Mouse (Mus musculus): Measurements from ENCODE around the gene Apobr.

Gene Apobr

DNA sequence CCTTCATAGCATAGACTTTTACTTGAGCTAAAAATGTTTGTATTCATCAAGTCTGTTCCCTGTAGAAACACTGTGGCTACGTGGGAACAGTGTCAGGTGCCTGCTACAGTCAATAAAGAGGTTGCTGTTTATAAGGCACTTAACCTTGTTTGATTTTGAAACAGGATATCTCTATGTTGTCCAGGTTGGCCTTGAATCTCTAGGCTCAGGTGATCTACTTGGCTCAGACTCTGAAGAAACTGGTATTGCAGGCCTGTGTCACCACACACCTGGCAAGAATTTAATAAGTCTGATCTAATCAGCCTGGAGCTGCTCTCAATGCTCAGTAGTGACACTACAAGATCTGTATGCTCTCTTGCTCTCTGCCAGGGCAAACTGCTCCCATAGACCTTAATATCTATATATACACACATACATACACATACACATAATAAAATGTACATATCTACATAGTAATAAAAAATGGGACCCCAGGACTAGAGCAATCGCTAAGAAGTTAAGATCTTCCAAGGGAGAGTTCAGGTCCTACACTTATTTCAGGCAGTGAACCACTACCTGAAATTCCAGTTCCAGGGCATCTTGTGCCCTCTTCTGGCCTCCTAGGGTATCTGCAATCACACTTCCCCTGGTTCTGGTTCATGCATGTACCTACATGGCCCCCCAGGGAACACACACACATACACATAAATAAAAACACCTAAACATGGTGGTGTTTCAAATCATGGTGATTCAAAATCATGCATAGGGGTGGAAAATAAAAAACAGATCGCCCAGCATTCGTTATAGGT lies 52.2 kb downstream of the Apobr start:
- intact Hi-C loops (cut with DNase I): no loop called here

Small RNA genes lying within 50 kb of the gene (microRNA-seq; reads per million reads assigned to microRNA genes)
- 0.80 to 1.2 reads per million in 2 experiments for gene Mir7059

Data from adrenal gland (tissue).